Comparison of ENCODE assay signal across 26 mouse cellular contexts in the genomic region with DNA sequence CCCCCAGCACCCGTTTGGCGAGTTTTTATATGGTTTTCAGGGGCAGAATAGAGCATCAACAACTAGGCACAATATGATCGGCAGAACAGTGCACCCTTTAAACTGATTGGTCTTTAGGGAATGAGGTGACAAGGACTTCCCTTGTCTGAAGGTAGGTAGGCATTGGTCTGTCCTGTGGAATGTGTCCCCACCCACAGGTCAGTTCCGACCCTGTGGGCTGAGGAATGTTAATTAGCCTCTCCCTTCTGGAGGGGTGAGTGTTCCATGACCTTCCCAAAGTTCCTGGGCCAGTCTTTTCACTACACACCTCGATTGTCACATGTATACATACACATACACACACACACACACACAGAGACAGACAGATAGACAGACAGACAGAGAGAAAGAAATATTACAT.
DNase-seq lines count a peak whose midpoint lies in the region; ATAC-seq and TF ChIP-seq lines count a peak whose summit lies in the region.
"Had no signal": no experiment of that assay in that cellular context is flagged by ENCODE, and none has a peak within 500 bp of the region (broad histone marks: within the 10 kb centered on the region; RNA-seq: fewer than 3 reads in every experiment).

No protein-coding gene starts in this region.

- no peaks in the 10 kb centered on the region for H3K27me3 ChIP-seq in kidney, embryonic 14.5 days (ENCODE audit: control insufficient read depth, insufficient read depth, low read length)
- no peaks in the 10 kb centered on the region for H3K27me3 ChIP-seq in kidney, embryonic 16.5 days (ENCODE audit: insufficient read depth, low read length)
- H3K27me3 ChIP-seq in ES-Bruce4 (ENCODE audit: control insufficient read depth, insufficient read depth, low read length, poor library complexity, severe bottlenecking): no peaks in the 10 kb centered on the region
- H3K27me3 ChIP-seq: embryonic facial prominence, embryonic 13.5 days; embryonic facial prominence, embryonic 15.5 days; forebrain, embryonic 12.5 days; Patski had no signal

- no peak overlapping the region for H3K9ac ChIP-seq in kidney, embryonic 14.5 days (ENCODE audit: low read depth, low read length)
- H3K9ac ChIP-seq in kidney, embryonic 16.5 days (replicated peaks; ENCODE audit: low read length): no peak overlapping the region
- no peak overlapping the region for H3K9ac ChIP-seq in ES-Bruce4 (ENCODE audit: low read depth, poor library complexity, severe bottlenecking)
- H3K9ac ChIP-seq: embryonic facial prominence, embryonic 13.5 days; embryonic facial prominence, embryonic 15.5 days; forebrain, embryonic 12.5 days had no signal

- 55% methylated on average over 5 of the region's 5 CpGs for WGBS in kidney, embryonic 14.5 days
- 46% methylated on average over 5 of the region's 5 CpGs for WGBS in kidney, embryonic 16.5 days

- ATAC-seq in kidney, embryonic 14.5 days (ENCODE audit: low FRiP score, low TSS enrichment): peak; percentile 45; the same call in 1 of the 2 replicates
- ATAC-seq in kidney, embryonic 16.5 days (ENCODE audit: low FRiP score, low TSS enrichment): no peak
- ATAC-seq: forebrain, embryonic 14.5 days; forebrain, embryonic 16.5 days; Patski had no signal

- H3K27ac ChIP-seq in kidney, embryonic 14.5 days (ENCODE audit: low read depth, low read length): no peak overlapping the region
- no peak overlapping the region for H3K27ac ChIP-seq in kidney, embryonic 16.5 days (ENCODE audit: low read length)
- H3K27ac ChIP-seq in ES-Bruce4 (ENCODE audit: insufficient read depth, low read length): 0 out of 2 replicates have a peak overlapping the region, but pooled peaks have one; percentile 29
- H3K27ac ChIP-seq: embryonic facial prominence, embryonic 13.5 days; embryonic facial prominence, embryonic 15.5 days; forebrain, embryonic 10.5 days; forebrain, embryonic 12.5 days had no signal

- H3K4me1 ChIP-seq in kidney, embryonic 14.5 days (ENCODE audit: control insufficient read depth, insufficient read depth, low read length): no peaks in the 10 kb centered on the region
- H3K4me1 ChIP-seq in kidney, embryonic 16.5 days (ENCODE audit: insufficient read depth, low read length): no peaks in the 10 kb centered on the region
- H3K4me1 ChIP-seq in ES-Bruce4 (ENCODE audit: control insufficient read depth, insufficient read depth, low read length): no peaks in the 10 kb centered on the region
- H3K4me1 ChIP-seq: embryonic facial prominence, embryonic 15.5 days; forebrain, embryonic 12.5 days had no signal

- no peak overlapping the region for H3K4me3 ChIP-seq in kidney, embryonic 14.5 days (ENCODE audit: low read length)
- H3K4me3 ChIP-seq in kidney, embryonic 16.5 days (ENCODE audit: low read length): no peak overlapping the region
- H3K4me3 ChIP-seq in ES-Bruce4 (ENCODE audit: low read depth, low read length): no peak overlapping the region
- H3K4me3 ChIP-seq: embryonic facial prominence, embryonic 13.5 days; embryonic facial prominence, embryonic 15.5 days; erythroblast, embryonic 14.5 days; forebrain, embryonic 10.5 days; forebrain, embryonic 12.5 days had no signal

- no peaks in the 10 kb centered on the region for H3K9me3 ChIP-seq in kidney, embryonic 14.5 days (ENCODE audit: control insufficient read depth, low read length)
- no peaks in the 10 kb centered on the region for H3K9me3 ChIP-seq in kidney, embryonic 16.5 days (ENCODE audit: low read length)
- no peaks in the 10 kb centered on the region for H3K9me3 ChIP-seq in ES-Bruce4 (replicated peaks; ENCODE audit: control insufficient read depth, insufficient read depth, low read length, poor library complexity, severe bottlenecking)
- H3K9me3 ChIP-seq: embryonic facial prominence, embryonic 13.5 days; embryonic facial prominence, embryonic 15.5 days; forebrain, embryonic 10.5 days; forebrain, embryonic 12.5 days; G1E had no signal

- peak; percentile 3 to 11 for DNase-seq in kidney, postnatal 4 days
- no peak for DNase-seq in kidney, postnatal 10 days
- peak; percentile 65 for DNase-seq in R1 (ENCODE audit: low read depth, low spot score)
- DNase-seq in neural tube, embryonic 10.5 days (ENCODE audit: extremely low spot score, low spot score): no peak
- DNase-seq: adrenal gland, adult 2 months; adrenal gland, postnatal 10 days; adrenal gland, postnatal 25 days; cerebellum, adult 11 months; cerebellum, adult 18-20 months; cerebellum, adult 8-10 months; cerebellum, adult 9-11 months; cerebellum, postnatal 14 days; cerebellum, postnatal 36 days; embryo, embryonic 11 days had no signal

- H3K4me2 ChIP-seq in kidney, embryonic 14.5 days (replicated peaks; ENCODE audit: low read depth, low read length): no peak overlapping the region
- H3K4me2 ChIP-seq in kidney, embryonic 16.5 days (replicated peaks; ENCODE audit: low read depth, low read length): no peak overlapping the region
- H3K4me2 ChIP-seq: embryonic facial prominence, embryonic 13.5 days; embryonic facial prominence, embryonic 15.5 days; forebrain, embryonic 12.5 days had no signal

- no peak for TF ChIP-seq POLR2A in ES-Bruce4 (IDR thresholded peaks at IDR 0.05; ENCODE audit: insufficient read depth, low read length)

- H3K36me3 ChIP-seq in kidney, embryonic 14.5 days (ENCODE audit: control insufficient read depth, insufficient read depth, low read length): no peaks in the 10 kb centered on the region
- H3K36me3 ChIP-seq in kidney, embryonic 16.5 days (ENCODE audit: insufficient read depth, low read length): no peaks in the 10 kb centered on the region
- no peaks in the 10 kb centered on the region for H3K36me3 ChIP-seq in ES-Bruce4 (ENCODE audit: control insufficient read depth, insufficient read depth, low read length, poor library complexity, severe bottlenecking)
- H3K36me3 ChIP-seq: embryonic facial prominence, embryonic 13.5 days; embryonic facial prominence, embryonic 15.5 days; forebrain, embryonic 10.5 days; forebrain, embryonic 12.5 days; G1E had no signal

- peak; percentile 75 for TF ChIP-seq EP300 in ES-Bruce4 (IDR thresholded peaks at IDR 0.05; ENCODE audit: insufficient read depth, low read depth, low read length)

- TF ChIP-seq CTCF in ES-Bruce4 (IDR thresholded peaks at IDR 0.05; ENCODE audit: low read depth, low read length): no peak

Comparison
In these comparisons a context has a peak if more than half of its experiments do, and no peak if none do; other contexts are left out.
1. DNase-seq: peak in kidney, postnatal 4 days (2 of 2) and R1 (single experiment); none in kidney, postnatal 10 days (single experiment) and neural tube, embryonic 10.5 days (single experiment).